Mouse (Mus musculus) stomach, embryonic 15.5 days (tissue): ENCODE measurements around the gene Serpinb6a. TPM values are rescaled to one million over a fixed set of nuclear protein-coding genes. Genes with fewer than 3 reads are reported as not detected.
A peak's percentile ranks its signal among the peaks of the same experiment; 100 is the strongest.

ENCODE experiments used
- ATAC-seq: fragments of 200-750 bp; cut with Nextera tagmentation; 2 replicates; pipeline ENCODE4 v1.8.0; 2017; ENCODE audit warnings: low read depth, moderate number of reproducible peaks, moderate TSS enrichment; ENCODE audit not compliant: insufficient read depth, low FRiP score
- H3K27ac ChIP-seq: fragments of 300-500 bp; sonication (generic); 2 replicates; pipeline ENCODE4 v1.5.1; 2015; ENCODE audit warnings: mild to moderate bottlenecking, inconsistent platforms
- H3K27me3 ChIP-seq: fragments of 300-500 bp; sonication (generic); replicated peaks from 2 replicates; pipeline ENCODE4 v1.6.1; 2015; ENCODE audit warnings: inconsistent platforms
- H3K36me3 ChIP-seq: fragments of 300-500 bp; sonication (generic); 2 replicates; pipeline ENCODE4 v1.6.1; 2015; ENCODE audit warnings: inconsistent platforms
- H3K4me1 ChIP-seq: fragments of 300-500 bp; sonication (generic); 2 replicates; pipeline ENCODE4 v1.6.1; 2015; ENCODE audit warnings: inconsistent platforms
- H3K4me2 ChIP-seq: fragments of 300-500 bp; sonication (generic); 2 replicates; pipeline ENCODE4 v1.6.1; 2015; ENCODE audit warnings: mild to moderate bottlenecking, inconsistent platforms
- H3K4me3 ChIP-seq: fragments of 300-500 bp; sonication (generic); replicated peaks from 2 replicates; pipeline ENCODE4 v1.5.1; 2015; ENCODE audit warnings: inconsistent platforms
- H3K9ac ChIP-seq: fragments of 300-500 bp; sonication (generic); 2 replicates; pipeline ENCODE4 v1.6.1; 2015; ENCODE audit warnings: inconsistent platforms
- H3K9me3 ChIP-seq: fragments of 300-500 bp; sonication (generic); 2 replicates; pipeline ENCODE4 v1.6.1; 2016; ENCODE audit warnings: inconsistent platforms
- WGBS: fragments of 180-500 bp; shearing (Covaris S2); methylation state at CpG from one replicate; pipeline ENCODE4 v1.1.7; 2015; 5-methylcytosine and 5-hydroxymethylcytosine counted together
- polyA plus RNA-seq: library from polyadenylated mRNA; unstranded; fragments of >200 nt; fragmentation: Nextera tagmentation; extraction: Ambion mirVana; gene quantifications from 2 replicates; pipeline ENCODE4 v1.2.1, GENCODE M21; 2015

Gene Serpinb6a
- polyA plus RNA-seq: 74.6 and 77.7 TPM in 2 replicates

DNA sequence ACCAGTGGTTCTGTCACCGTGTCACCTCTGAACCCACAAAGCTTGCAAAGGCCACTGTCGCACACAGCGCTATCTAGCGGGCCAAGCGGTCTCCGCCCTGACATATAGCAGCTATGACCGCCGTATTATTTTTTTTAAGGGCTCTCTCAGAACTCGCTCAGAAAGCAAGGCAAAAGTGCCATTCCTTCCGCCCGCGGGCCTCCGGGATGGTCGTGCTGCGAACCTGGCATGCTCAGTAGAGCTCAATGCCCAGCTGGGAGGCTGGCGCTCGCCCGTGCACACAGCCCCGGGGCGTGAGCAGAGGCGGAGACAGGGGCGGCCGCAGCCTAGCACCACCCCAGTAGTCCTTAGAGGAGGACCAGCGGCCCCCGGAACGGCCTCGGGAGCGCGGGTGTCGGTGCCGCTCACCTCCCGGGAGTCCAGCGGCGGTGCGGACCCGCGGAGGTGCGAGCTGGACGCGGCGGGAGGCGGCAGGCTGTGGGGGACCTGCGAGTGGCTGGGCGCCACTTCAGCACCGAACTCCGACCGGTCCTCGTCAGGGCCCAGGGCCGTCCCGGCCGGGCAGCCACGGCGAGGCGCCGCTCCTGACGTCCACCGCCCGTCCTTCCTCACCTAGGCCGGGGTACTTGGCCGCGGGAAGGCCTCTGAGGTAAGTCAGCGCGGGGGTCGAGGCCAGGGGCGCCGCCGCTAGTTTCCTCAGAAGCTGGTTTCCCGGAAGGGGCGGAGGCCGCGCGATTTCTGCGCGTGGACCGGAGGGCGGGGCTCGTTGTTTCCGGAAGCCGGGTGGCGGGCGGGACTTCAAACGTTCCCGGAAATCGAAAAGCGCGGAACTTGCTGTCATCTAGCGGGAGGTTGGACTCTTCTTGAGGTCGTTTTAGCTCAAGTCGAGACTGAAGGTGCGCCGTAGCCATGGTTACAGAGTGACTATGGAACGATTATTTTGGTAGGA, at the start of gene Serpinb6a, which contains the start of gene Ripk1:
Gene Serpinb6a, minus strand, starts transcription at position 737 of the 949 bp plus-strand sequence.
Gene Ripk1, plus strand, starts transcription at position 306 of the 949 bp plus-strand sequence.
- Histone ChIP-seq H3K9ac (peak within 1 kb of the TSS; percentile 61), H3K27me3 (no peaks in the 10 kb centered on the region), H3K9me3 (no peaks in the 10 kb centered on the region), H3K4me2 (peak within 1 kb of the TSS; percentile 65), H3K4me3 (peak within 1 kb of the TSS; percentile 97), H3K27ac (peak within 1 kb of the TSS; percentile 87), H3K4me1 (peaks cover 3% of the 10 kb centered on the region; the same call in 1 of the 2 replicates), H3K36me3 (no peaks in the 10 kb centered on the region)
- under 1% methylated on average over 91 of the region's 92 CpGs for WGBS
- ATAC-seq: peak; percentile 99

DNA sequence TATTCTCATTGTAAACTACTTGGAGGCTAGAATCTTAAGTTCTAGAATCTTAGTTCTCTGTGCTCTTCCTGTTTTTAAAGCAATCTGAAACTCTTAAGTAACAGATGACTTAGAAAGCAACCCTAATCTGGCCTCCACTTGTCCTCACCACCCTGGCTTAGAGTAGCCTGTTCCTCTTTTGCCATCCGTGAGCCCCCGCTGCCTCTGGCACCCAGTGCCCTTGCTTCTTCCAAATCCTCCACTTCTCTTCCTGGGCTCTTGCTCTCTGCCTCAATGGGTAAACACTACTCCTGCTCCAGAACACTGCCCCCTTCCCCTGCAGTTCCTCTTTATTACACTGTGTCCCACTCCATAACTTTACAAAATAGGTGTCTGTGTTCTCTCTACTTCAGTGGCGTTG, 49.1 kb upstream of the Serpinb6a start:
- WGBS: 89% methylated on average over 3 of the region's 3 CpGs
- H3K27me3 ChIP-seq: no peaks in the 10 kb centered on the region
- no peak overlapping the region for H3K4me2 ChIP-seq
- H3K9ac ChIP-seq: no peak overlapping the region
- H3K4me3 ChIP-seq: no peak overlapping the region
- H3K27ac ChIP-seq: no peak overlapping the region
- no peaks in the 10 kb centered on the region for H3K4me1 ChIP-seq
- no peak for ATAC-seq
- H3K36me3 ChIP-seq: 0 out of 2 replicates have a peak, but pooled peaks cover 5% of the 10 kb centered on the region
- no peaks in the 10 kb centered on the region for H3K9me3 ChIP-seq

DNA sequence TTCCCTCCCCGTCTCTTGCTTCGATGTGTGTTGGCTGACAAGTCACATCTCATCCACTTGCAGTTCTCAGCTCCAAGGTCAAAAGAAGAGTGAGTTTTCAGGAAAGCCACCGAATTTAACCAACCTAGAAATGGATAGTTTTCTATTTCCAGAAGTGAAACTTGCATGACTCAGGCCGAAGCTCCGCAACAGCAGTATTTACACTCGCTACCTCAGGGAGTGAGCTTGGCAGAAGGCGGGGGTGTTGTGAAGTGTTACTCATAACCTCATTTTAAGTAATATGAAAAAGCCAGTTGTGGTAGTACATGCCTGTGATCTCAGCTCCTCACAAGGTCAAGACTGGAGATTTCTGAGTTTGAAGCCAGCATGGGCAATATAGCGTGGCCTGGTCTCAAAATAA, 47.9 kb upstream of the Serpinb6a start:
- no peak overlapping the region for H3K9ac ChIP-seq
- H3K4me1 ChIP-seq: no peaks in the 10 kb centered on the region
- WGBS: 93% methylated on average over 8 of the region's 8 CpGs
- ATAC-seq: no peak
- H3K4me3 ChIP-seq: no peak overlapping the region
- H3K27me3 ChIP-seq: no peaks in the 10 kb centered on the region
- no peaks in the 10 kb centered on the region for H3K9me3 ChIP-seq
- no peak overlapping the region for H3K4me2 ChIP-seq
- 0 out of 2 replicates have a peak, but pooled peaks cover 4% of the 10 kb centered on the region for H3K36me3 ChIP-seq
- H3K27ac ChIP-seq: no peak overlapping the region

DNA sequence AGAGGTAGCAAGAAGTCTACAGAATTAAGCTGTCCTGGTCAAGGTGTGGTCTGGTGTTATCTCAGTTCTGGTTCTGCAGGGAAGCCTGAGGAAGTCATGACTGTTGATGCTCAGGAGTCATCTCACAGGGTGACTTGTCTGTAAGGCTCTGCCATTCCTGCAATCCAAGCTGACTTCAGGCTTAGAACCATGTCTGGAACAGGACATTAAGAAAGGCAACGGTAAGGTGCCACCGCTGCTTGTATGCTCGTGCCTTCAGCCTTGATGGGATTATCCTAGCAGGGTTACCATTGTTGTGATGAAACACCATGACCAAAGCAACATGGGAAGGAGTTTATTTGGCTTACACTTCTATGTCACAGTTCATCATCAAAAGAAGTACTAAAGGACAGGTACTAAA, 44.9 kb upstream of the Serpinb6a start:
- Histone ChIP-seq H3K4me2 (no peak overlapping the region), H3K4me1 (no peaks in the 10 kb centered on the region), H3K27ac (no peak overlapping the region), H3K9me3 (no peaks in the 10 kb centered on the region), H3K9ac (no peak overlapping the region), H3K4me3 (no peak overlapping the region), H3K36me3 (no peaks in the 10 kb centered on the region), H3K27me3 (no peaks in the 10 kb centered on the region)
- ATAC-seq: no peak
- WGBS: 91% methylated on average over 3 of the region's 3 CpGs

DNA sequence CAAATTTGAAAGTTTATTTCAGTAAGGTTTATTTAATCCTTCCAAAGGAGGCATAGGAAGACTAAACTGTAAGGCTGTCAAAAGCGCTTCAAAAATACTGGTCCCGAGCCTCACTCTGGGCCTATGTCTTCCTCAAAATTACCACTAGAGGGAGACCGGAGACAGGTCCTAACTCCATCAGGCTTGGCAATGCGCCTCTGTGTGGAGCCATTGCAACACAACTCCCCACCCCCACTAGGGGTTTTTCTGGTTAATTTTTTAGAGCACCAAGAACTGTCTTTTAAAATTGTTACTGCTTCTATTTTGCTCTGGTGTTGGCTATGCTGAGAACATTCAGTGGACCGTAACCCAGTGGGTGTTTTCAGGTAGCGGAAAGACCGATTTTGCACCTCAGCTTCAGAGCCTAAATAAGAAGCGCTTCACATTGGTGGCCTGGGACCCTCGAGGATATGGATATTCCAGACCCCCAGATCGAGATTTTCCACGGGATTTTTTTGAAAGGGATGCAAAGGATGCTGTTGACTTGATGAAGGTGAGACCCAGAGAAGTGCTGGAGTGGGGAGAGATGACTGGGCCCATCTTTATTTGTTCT, 43.9 kb upstream of the Serpinb6a start:
- Histone ChIP-seq H3K27ac (no peak overlapping the region), H3K4me3 (no peak overlapping the region), H3K4me2 (no peak overlapping the region), H3K9me3 (no peaks in the 10 kb centered on the region), H3K27me3 (no peaks in the 10 kb centered on the region), H3K4me1 (no peaks in the 10 kb centered on the region), H3K9ac (no peak overlapping the region), H3K36me3 (no peaks in the 10 kb centered on the region)
- WGBS: 44% methylated on average over 11 of the region's 11 CpGs
- peak; percentile 78; the same call in 1 of the 2 replicates for ATAC-seq

DNA sequence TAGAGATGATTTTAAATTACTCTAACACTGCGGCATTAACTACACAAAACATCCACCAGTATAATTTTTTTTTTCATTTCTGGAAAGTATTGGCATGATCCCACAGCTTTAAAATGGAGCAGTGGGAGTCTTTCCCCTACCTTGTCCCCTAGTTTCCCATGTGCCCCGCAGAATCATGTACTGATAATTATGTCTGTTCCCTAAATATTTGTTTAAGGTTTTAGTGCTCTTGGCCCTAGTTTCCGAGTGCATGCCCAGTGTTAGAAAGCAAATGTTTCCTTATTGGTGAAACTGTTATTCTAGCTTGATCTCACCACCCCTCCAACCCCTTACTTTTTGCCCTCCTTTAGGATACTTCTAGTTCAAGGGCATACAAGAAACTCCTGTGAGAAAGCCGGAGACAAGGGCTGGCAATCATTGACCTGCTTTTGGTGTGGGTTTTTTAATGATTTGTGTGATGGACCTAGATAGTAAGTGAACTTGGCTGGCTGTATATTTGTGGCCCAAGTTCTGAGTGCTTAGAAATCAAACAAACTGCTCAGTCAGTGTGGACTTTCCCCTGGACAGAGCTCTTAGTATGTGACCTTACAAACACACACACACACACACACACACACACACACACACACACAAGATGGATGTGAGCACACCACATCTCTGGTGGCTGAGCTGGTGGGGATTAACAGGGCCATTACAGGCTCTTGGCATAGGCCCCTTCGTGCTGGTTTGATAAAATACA, 43.1 kb upstream of the Serpinb6a start:
- no peaks in the 10 kb centered on the region for H3K36me3 ChIP-seq
- no peaks in the 10 kb centered on the region for H3K27me3 ChIP-seq
- no peaks in the 10 kb centered on the region for H3K4me1 ChIP-seq
- H3K9me3 ChIP-seq: no peaks in the 10 kb centered on the region
- no peak overlapping the region for H3K4me2 ChIP-seq
- H3K4me3 ChIP-seq: no peak overlapping the region
- no peak overlapping the region for H3K27ac ChIP-seq
- 47% methylated on average over 5 of the region's 5 CpGs for WGBS
- H3K9ac ChIP-seq: no peak overlapping the region
- ATAC-seq: no peak; the same call in 1 of the 2 replicates

DNA sequence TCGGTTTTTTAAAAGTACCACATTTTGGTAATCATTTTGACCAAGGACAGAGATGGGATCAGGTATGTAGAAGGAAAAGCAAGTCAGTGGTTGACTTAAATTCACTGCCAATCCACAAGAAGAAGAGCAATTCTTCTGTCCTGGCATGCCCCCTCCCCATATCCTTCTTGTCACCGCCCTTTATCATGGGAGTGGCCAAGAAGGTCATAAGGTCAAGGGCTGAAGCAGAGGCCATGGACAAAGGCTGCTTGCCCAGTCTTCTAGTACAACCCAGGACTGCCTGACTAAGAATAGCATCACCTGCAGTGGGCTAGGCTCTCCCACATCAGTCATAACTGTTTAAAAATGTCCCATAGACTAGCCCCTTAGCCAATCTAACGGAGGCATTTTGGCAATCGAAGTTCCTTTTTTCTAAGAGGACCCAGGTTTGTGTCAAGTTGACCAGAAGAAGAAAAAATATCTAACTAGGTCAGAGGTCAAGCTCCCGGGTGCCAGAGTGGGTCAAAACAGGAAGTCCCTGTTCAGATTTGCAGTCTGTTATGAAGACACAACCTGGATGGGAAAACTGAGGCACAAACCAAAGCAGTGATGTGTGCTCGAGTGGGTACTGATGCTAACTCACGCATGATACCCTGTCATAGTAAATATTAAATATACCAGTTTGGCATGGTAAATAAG, 41.3 kb upstream of the Serpinb6a start:
- Histone ChIP-seq H3K9me3 (no peaks in the 10 kb centered on the region), H3K36me3 (no peaks in the 10 kb centered on the region), H3K9ac (no peak overlapping the region), H3K4me2 (no peak overlapping the region), H3K27me3 (no peaks in the 10 kb centered on the region), H3K4me3 (no peak overlapping the region), H3K4me1 (peaks cover 3% of the 10 kb centered on the region; the same call in 1 of the 2 replicates), H3K27ac (no peak overlapping the region)
- no peak for ATAC-seq
- WGBS: 67% methylated on average over 7 of the region's 7 CpGs

DNA sequence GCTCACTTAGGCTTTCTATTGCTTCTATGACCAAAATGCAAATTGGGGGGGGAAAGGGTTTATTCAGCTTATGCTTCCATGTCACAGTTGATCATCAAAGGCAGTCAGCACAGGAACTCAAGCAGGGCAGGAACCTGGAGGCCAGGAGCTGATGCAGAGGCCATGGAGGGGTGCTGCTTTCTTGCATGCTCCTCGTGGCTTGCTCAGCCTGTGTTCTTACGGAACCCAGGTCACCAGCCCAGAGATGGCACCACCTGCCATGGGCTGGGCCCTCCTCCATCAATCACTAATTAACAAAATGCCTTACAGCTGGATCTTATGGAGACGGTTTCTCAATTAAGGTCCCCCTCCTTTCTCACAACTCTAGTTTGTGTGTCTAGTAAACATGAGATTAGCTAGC, 37.5 kb upstream of the Serpinb6a start:
- Histone ChIP-seq H3K36me3 (no peaks in the 10 kb centered on the region), H3K4me1 (peaks cover 10% of the 10 kb centered on the region; the same call in 1 of the 2 replicates), H3K4me3 (no peak overlapping the region), H3K27ac (no peak overlapping the region), H3K9me3 (no peaks in the 10 kb centered on the region), H3K27me3 (no peaks in the 10 kb centered on the region), H3K9ac (no peak overlapping the region), H3K4me2 (no peak overlapping the region)
- 94% methylated on average over 3 of the region's 3 CpGs for WGBS
- no peak for ATAC-seq

DNA sequence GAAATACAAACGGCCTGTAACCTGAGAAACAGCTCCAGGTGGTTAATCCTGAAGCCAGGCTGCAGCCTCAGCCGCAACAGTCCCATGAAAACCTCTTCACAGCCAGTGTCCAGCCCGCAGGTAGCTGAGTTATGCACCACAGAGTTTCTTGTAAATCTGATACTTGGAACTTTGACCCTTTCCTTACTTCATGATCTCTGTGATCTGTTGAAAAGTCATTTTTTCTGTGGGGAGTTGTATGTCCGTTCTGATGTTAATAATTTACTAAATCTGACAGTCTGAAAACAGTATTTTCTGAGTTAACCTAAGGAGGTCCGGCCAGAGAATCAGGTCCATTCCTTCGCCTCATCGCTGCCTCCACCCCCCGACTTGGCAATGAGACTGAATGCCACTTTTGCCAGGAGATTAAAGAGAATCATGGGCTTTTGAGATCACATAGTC, 36.3 kb upstream of the Serpinb6a start:
- peak overlapping the region; percentile 73 for H3K4me2 ChIP-seq
- no peak overlapping the region for H3K27ac ChIP-seq
- H3K27me3 ChIP-seq: no peaks in the 10 kb centered on the region
- H3K36me3 ChIP-seq: no peaks in the 10 kb centered on the region
- WGBS: 36% methylated on average over 8 of the region's 8 CpGs
- no peaks in the 10 kb centered on the region for H3K9me3 ChIP-seq
- H3K4me3 ChIP-seq: peak overlapping the region; percentile 8; the same call in 1 of the 2 replicates
- peaks cover 10% of the 10 kb centered on the region; the same call in 1 of the 2 replicates for H3K4me1 ChIP-seq
- H3K9ac ChIP-seq: no peak overlapping the region
- no peak for ATAC-seq

DNA sequence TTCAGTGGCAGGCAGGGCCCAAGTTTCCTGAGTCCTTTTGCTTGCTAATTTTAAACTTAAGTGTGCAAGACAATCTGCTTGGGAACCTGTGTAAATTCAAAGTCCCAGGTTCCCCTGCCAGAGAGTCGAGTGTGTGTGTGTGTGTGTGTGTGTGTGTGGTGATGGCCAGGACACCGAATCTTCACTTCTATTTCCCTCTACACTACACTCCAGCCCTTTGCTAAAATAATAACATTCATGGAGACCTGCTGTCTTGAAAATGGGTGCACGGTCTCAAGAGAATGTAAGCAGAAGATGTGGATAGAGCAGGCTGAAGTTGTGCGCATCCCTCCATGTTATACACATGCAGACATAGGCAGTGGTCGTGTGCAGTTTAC, 35.5 kb upstream of the Serpinb6a start:
- H3K4me1 ChIP-seq: peaks cover 10% of the 10 kb centered on the region; the same call in 1 of the 2 replicates

More for the DNA sequence above, 35.5 kb upstream of the Serpinb6a start:
- Histone ChIP-seq H3K27ac (peak overlapping the region; percentile 86; the same call in 1 of the 2 replicates), H3K9ac (peak overlapping the region; percentile 76), H3K4me2 (peak overlapping the region; percentile 73), H3K36me3 (no peaks in the 10 kb centered on the region), H3K27me3 (no peaks in the 10 kb centered on the region), H3K4me3 (peak overlapping the region; percentile 69), H3K9me3 (no peaks in the 10 kb centered on the region)
- ATAC-seq: 0 out of 2 replicates have a peak, but pooled peaks have one; percentile 8
- WGBS: 43% methylated on average over 5 of the region's 5 CpGs
